Comparison of ENCODE assay signal across 16 mouse cellular contexts in genomic region chr1:144272991-144273390, GRCm38 (mm10). TPM values are rescaled to one million over a fixed set of nuclear protein-coding genes. Genes with fewer than 3 reads are reported as not detected.
DNase-seq lines count a peak whose midpoint lies in the region.
"Had no signal": no experiment of that assay in that cellular context is flagged by ENCODE, and none has a peak within 500 bp of the region (broad histone marks: within the 10 kb centered on the region; RNA-seq: fewer than 3 reads in every experiment).

No protein-coding gene starts in this region.

- DNase-seq in CD4-positive, CD25-positive, alpha-beta regulatory T cell, adult 2 months (ENCODE audit: low read depth, low spot score), result peak; percentile 72
- DNase-seq in T-cell, adult 2 months (ENCODE audit: low spot score), result peak; percentile 43
- peak; percentile 82 for DNase-seq in induced T-regulatory cell, adult 2 months (ENCODE audit: low read depth)
- DNase-seq in natural killer cell, adult 2 months (ENCODE audit: low spot score in 2 of 2), result peak; percentile 12 to 26
- DNase-seq in embryo, embryonic 11 days, result no peak
- no peak for DNase-seq in layer of hippocampus, adult 18-20 months (ENCODE audit: low spot score in 2 of 2)
- no peak for DNase-seq in kidney, postnatal 25 days
- DNase-seq: adrenal gland, postnatal 14 days; cerebellum, adult 18-20 months; cerebellum, adult 9-10 months; cerebellum, postnatal 14 days; forebrain, postnatal 0 days; gastrocnemius, adult 2 months; gastrocnemius, postnatal 14 days; heart, adult 11 months had no signal

RNA-seq across cellular contexts. Expression of gene Rgs1, which starts 23.9 kb away (rescaled TPM):
- total RNA-seq in layer of hippocampus, adult 18-20 months (2021), result not detected
- total RNA-seq: forebrain, postnatal 0 days; gastrocnemius, adult 2 months; gastrocnemius, postnatal 14 days; gastrocnemius, postnatal 4 days had no signal

Comparison
In these comparisons a context has a peak if more than half of its experiments do, and no peak if none do; other contexts are left out.
1. DNase-seq: peak in CD4-positive, CD25-positive, alpha-beta regulatory T cell, adult 2 months (single experiment), T-cell, adult 2 months (single experiment), induced T-regulatory cell, adult 2 months (single experiment) and natural killer cell, adult 2 months (2 of 2); none in embryo, embryonic 11 days (single experiment), layer of hippocampus, adult 18-20 months (0 of 2) and kidney, postnatal 25 days (0 of 2).